Mouse (Mus musculus) limb, embryonic 10.5 days (tissue): ENCODE results near the gene Tmem102. TPM values are rescaled to one million over a fixed set of nuclear protein-coding genes. Genes with fewer than 3 reads are reported as not detected.

Experiments
- DNase-seq: peaks from one replicate; pipeline ENCODE4 v3.0.0-alpha.2; 2017; ENCODE audit warnings: low spot score
- H3K27ac ChIP-seq: fragments of 300-500 bp; sonication (generic); 2 replicates; pipeline ENCODE4 v1.5.1; 2016; ENCODE audit warnings: mild to moderate bottlenecking
- H3K27me3 ChIP-seq: fragments of 300-500 bp; sonication (generic); 2 replicates; pipeline ENCODE4 v1.6.1; 2016; ENCODE audit warnings: low read depth, mild to moderate bottlenecking; ENCODE audit not compliant: poor library complexity, severe bottlenecking
- H3K36me3 ChIP-seq: fragments of 300-500 bp; sonication (generic); 2 replicates; pipeline ENCODE4 v1.6.1; 2016; ENCODE audit warnings: mild to moderate bottlenecking, moderate library complexity
- H3K4me1 ChIP-seq: fragments of 300-500 bp; sonication (generic); 2 replicates; pipeline ENCODE4 v1.6.1; 2016
- H3K4me3 ChIP-seq: fragments of 300-500 bp; sonication (generic); 2 replicates; pipeline ENCODE4 v1.5.1; 2016; ENCODE audit warnings: mild to moderate bottlenecking, moderate library complexity
- H3K9me3 ChIP-seq: fragments of 300-500 bp; sonication (generic); replicated peaks from 2 replicates; pipeline ENCODE4 v1.6.1; 2016; ENCODE audit warnings: mild to moderate bottlenecking
- WGBS: fragments of 180-500 bp; shearing (Covaris S2); methylation state at CpG from one replicate; pipeline ENCODE4 v1.1.7; 2016; 5-methylcytosine and 5-hydroxymethylcytosine counted together
- polyA plus RNA-seq: library from polyadenylated mRNA; unstranded; fragments of >200 nt; fragmentation: Nextera tagmentation; extraction: Ambion mirVana; gene quantifications from 2 replicates; pipeline ENCODE4 v1.2.1, GENCODE M21; 2016

Gene Tmem102
- polyA plus RNA-seq, 1 experiment from 2014 or later, result 1.4 TPM

DNA sequence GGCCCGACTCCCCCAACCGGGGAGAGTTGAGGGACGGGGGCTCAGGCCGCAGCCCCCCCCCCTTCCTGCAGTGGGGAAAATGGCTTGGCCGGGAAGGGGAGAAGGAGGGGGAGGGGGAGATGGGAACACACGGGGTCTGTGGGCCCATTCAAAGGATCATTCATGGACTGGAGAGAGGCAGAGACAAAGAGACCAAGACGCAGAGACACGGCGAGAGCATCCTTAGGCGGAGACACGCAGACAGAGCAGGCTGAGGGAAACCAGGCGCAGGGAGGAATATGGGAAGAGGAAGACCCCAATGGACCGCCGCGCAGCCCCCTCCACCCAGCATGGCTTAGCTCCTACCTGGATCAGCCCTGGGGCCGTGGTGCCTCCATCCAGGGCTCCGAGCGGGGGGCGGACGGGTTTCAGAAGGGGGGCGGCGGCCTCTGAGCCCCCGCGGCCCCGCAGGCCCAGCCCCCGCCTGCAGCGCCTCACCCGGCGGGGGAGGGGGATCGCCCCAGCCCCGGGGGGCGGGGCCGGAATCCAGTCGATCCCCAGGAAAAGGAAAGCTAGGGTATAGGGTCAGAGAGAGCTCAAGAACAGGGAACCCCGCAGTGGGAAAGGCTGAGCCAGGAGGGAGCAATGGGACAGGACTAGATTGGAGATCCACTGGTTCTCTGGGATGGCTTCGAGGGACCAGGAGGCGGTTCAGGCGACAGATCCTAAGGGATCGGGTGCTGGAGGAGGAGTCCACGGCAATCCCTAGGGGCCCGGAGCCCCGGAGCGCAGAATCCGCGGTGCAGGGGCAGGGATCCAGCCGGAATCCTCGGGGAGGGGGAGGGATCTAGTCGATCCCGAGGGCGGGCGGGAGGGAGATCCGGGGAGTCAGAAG lies 31.5 kb upstream of the Tmem102 start:
- peaks cover 53% of the 10 kb centered on the region for H3K4me1 ChIP-seq
- DNase-seq, result peak; percentile 68
- peak overlapping the region; percentile 72 for H3K4me3 ChIP-seq
- H3K27ac ChIP-seq, result peak overlapping the region; percentile 88
- peaks cover 17% of the 10 kb centered on the region for H3K36me3 ChIP-seq
- H3K9me3 ChIP-seq, result no peaks in the 10 kb centered on the region
- peaks cover 52% of the 10 kb centered on the region for H3K27me3 ChIP-seq
- WGBS, result 1% methylated on average over 52 of the region's 52 CpGs

DNA sequence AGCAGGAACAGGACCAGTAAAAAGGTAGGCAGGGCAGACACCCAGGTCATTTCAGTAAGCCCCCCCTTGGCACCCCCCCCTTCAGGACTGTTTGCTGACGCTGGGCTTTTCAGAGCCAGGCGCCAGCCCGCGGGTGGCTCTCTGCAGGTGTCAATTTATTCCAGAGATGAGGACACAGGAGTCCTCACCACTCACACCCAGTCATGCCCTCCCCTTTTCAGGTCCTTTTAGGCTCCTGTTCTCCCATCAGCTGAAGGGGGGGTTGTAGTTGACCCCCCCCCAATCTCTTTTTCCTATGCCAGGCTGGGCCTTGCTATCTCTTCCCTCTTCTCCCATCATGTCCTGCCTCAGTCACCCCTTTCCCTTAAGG lies 30.5 kb upstream of the Tmem102 start:
- Histone ChIP-seq H3K27ac (peak overlapping the region; percentile 12; the same call in 1 of the 2 replicates), H3K27me3 (peaks cover 53% of the 10 kb centered on the region), H3K4me3 (peak overlapping the region; percentile 72), H3K36me3 (peaks cover 19% of the 10 kb centered on the region), H3K9me3 (no peaks in the 10 kb centered on the region), H3K4me1 (peaks cover 58% of the 10 kb centered on the region)
- 3% methylated on average over 4 of the region's 4 CpGs for WGBS
- no peak for DNase-seq

DNA sequence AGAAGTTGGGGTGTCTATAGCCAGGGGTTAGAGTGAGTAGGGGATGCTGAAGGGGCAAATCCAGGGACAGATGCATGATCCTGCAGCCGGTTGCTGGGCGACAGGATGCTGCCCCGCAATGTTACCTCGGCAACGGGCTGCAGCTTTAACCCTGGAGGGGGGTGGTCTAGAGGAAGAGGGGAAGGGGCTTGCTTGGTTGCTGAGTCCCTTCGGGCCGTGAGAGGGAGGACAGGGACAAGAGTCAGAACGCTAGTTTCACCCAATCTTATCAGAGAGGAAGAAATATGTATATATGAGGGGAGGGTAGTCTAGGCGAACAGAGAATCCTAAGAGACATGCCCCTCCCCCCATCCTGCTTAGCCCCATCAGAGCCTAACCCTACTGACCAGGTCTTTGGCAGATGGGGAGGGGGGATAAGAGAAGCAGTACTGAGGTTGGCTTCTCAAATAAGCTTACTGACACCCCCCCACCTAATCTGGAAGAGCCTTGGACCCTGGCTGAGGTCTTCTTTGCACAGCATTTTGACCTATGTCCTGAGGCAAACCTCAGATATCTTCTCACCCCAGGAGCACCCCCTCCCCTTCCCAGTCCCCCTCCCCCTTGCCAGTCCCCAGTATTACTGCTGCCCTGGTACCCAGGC lies 30.0 kb upstream of the Tmem102 start:
- WGBS, result 5% methylated on average over 9 of the region's 9 CpGs
- H3K27me3 ChIP-seq, result peaks cover 53% of the 10 kb centered on the region
- peak overlapping the region; percentile 72 for H3K4me3 ChIP-seq
- H3K27ac ChIP-seq, result 0 out of 2 replicates have a peak overlapping the region, but pooled peaks have one; percentile 12
- H3K9me3 ChIP-seq, result no peaks in the 10 kb centered on the region
- peaks cover 19% of the 10 kb centered on the region for H3K36me3 ChIP-seq
- H3K4me1 ChIP-seq, result peaks cover 61% of the 10 kb centered on the region
- peak; percentile 64 for DNase-seq

DNA sequence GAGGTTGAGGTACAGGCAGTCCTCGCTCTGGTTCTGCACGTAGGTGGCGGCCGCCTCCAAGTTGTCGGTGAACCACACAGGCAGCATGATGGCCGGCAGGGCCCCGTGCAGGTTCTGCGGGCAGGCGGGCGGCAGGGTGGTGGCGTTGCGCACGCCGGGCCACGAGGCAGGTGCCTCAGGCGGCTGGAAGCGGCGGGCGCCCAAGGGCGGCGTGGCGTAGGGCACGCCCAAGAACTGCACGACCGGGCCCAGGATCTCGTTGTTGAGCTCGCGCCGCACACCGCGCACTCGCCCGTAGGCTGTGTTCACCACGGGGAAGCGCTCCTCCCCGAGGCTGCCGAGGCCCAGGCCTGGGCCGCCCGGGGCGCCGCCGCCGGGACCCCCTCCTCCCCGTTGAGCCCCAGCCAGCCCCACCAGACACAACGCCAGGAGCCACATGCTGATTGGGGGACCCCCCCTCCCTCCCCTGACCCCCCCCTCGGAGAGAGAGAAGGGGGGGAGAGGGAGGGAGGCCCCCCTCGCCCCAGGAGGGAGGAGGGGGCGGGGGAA lies 28.7 kb upstream of the Tmem102 start:
- H3K36me3 ChIP-seq, result peaks cover 21% of the 10 kb centered on the region
- peak overlapping the region; percentile 80 for H3K27ac ChIP-seq
- 7% methylated on average over 40 of the region's 48 CpGs for WGBS
- peaks cover 60% of the 10 kb centered on the region for H3K4me1 ChIP-seq
- H3K9me3 ChIP-seq, result no peaks in the 10 kb centered on the region
- H3K4me3 ChIP-seq, result peak overlapping the region; percentile 72
- peak; percentile 56 for DNase-seq
- peaks cover 53% of the 10 kb centered on the region for H3K27me3 ChIP-seq

DNA sequence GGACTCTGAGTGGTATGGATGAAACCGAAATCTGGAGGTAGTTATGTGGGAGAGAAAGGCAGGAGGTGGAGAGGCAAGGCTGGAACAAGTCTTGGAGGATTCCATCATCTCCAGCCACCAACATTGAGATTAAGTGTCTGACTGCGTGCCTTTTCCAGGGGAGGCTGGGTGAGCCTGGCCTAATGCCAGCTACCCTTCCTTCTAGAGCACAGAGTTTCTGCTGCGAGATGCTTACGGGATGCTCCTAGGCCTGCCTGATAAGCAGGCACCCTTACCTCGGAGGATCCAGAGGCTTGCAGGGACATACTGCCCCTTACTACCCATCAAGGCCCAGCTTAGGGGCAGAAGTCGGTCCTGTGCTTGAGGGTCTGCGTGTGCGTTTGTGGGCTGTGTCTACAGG lies 28.1 kb upstream of the Tmem102 start:
- Histone ChIP-seq H3K36me3 (peaks cover 24% of the 10 kb centered on the region), H3K9me3 (no peaks in the 10 kb centered on the region), H3K27me3 (peaks cover 53% of the 10 kb centered on the region), H3K4me1 (peaks cover 62% of the 10 kb centered on the region), H3K27ac (peak overlapping the region; percentile 80), H3K4me3 (peak overlapping the region; percentile 72)
- DNase-seq, result no peak
- 59% methylated on average over 8 of the region's 8 CpGs for WGBS

DNA sequence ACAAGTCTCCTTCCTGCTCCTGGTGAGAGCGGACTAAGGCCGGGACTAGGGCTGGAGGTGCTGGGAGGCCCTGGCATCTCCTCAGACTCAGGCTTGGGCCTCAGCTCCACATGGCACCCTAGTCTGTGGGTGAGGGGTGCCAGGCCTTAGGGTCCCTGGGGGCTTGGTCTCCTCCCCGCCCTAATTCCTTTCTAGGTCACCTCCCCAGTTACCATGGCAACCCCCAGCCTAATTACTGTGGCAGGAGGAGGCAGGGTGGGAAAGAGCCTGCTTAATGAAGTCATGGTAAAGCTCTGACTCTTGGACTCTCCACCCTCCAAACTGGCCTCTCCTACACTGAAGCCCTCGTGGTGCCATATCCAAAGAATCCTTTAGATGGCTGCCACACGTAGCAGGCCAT lies 23.4 kb upstream of the Tmem102 start:
- WGBS, result 75% methylated on average over 5 of the region's 5 CpGs
- Histone ChIP-seq H3K27ac (peak overlapping the region; percentile 61), H3K4me1 (peaks cover 33% of the 10 kb centered on the region), H3K9me3 (peaks cover 4% of the 10 kb centered on the region; the same call in 1 of the 2 replicates), H3K27me3 (peaks cover 20% of the 10 kb centered on the region), H3K4me3 (peak overlapping the region; percentile 15; the same call in 1 of the 2 replicates), H3K36me3 (peaks cover 61% of the 10 kb centered on the region)
- DNase-seq, result no peak

DNA sequence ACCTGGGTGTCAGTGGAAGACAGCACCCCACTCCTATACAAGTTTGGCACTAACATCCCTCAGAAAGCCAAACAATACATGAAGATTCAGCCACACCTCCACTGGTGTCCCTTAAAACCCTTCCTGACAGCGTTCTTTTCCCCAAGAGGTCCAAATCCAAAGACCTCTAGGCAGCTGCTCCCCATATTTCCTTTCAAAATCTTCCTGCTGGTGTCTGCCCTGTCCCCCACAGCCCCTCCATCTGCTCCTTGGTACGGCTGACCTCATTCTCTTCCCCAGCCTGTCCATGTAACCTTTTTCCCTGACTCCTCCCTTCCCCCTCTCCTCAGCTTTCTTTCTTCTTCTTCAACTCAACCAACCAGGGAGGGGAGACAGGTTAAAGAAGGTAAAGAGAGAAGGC lies 18.0 kb upstream of the Tmem102 start:
- Histone ChIP-seq H3K9me3 (peaks cover 4% of the 10 kb centered on the region; the same call in 1 of the 2 replicates), H3K27me3 (no peaks in the 10 kb centered on the region), H3K4me1 (peaks cover 12% of the 10 kb centered on the region), H3K27ac (no peak overlapping the region), H3K36me3 (peaks cover 38% of the 10 kb centered on the region), H3K4me3 (no peak overlapping the region)
- WGBS, result 82% methylated on average over 2 of the region's 2 CpGs
- DNase-seq, result no peak

DNA sequence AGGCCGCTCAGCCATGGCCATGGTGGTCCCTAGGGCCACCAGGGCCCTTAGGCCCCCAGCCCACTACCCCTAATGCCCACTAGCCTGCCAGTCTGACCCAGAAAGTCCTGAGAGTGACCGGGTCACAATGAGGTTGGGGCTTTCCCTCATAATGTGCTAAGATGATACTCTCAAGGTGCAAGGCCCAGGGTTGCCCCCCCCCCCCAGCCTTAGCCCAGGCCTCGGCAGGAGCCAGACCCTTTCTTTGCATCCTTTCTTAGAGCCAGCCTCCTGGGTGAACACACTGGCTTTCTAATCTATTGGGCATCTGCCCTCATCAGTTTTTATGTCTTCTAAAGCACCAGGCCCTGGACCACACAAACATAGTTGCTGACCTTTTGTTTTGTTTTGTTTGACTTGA lies 16.7 kb upstream of the Tmem102 start, which contains the start of gene Spem1:
Gene Spem1, minus strand, starts transcription at position 101 of the 400 bp plus-strand sequence.
- 85% methylated on average over 3 of the region's 3 CpGs for WGBS
- H3K9me3 ChIP-seq, result peaks cover 4% of the 10 kb centered on the region; the same call in 1 of the 2 replicates
- peaks cover 9% of the 10 kb centered on the region for H3K4me1 ChIP-seq
- peaks cover 24% of the 10 kb centered on the region for H3K36me3 ChIP-seq
- no peak within 1 kb of the TSS for H3K4me3 ChIP-seq
- no peak for DNase-seq
- no peak within 1 kb of the TSS for H3K27ac ChIP-seq
- H3K27me3 ChIP-seq, result no peaks in the 10 kb centered on the region

DNA sequence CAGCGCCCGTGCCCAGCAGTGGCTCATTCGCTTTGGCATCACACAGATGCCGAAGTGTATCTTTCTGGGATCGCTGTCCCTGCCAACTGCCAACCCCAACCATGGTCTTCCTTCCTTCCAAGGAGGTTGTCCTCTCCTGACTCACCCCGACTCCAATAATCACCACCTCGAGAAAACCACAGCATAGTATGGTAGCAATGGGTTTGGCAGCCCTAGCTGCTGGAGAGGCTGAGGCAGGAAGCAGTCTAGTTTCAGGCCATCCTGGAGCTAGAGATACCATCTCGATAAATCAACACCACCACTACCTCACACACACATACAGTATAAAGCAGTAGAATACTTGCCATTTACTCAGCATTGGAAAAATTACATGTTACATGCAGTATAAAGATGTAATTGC lies 13.4 kb upstream of the Tmem102 start:
- H3K36me3 ChIP-seq, result no peaks in the 10 kb centered on the region
- H3K9me3 ChIP-seq, result no peaks in the 10 kb centered on the region
- H3K4me3 ChIP-seq, result no peak overlapping the region
- DNase-seq, result no peak
- H3K27me3 ChIP-seq, result no peaks in the 10 kb centered on the region
- peaks cover 4% of the 10 kb centered on the region; the same call in 1 of the 2 replicates for H3K4me1 ChIP-seq
- H3K27ac ChIP-seq, result no peak overlapping the region
- 89% methylated on average over 8 of the region's 8 CpGs for WGBS

DNA sequence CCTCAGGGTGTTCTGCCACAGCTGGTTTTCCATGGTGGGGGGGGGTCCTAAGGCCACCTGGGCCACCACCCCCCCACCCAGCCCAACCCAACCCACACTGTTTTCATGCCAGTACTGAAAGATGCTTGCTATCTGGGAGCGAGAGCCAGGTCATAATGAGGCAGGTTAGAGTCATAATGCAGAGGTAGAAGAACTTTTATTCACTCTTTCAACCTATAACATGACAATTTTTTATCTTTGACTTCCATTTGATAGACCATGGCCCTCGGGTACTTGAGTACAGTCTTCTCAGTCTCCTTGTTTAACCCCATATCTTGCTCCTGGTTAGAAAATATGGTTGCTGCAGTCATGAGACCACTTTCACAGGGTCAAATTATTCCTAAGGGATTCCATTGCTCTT lies 12.9 kb upstream of the Tmem102 start, which contains the start of gene Spem2:
Gene Spem2, minus strand, starts transcription at position 101 of the 400 bp plus-strand sequence.
- H3K36me3 ChIP-seq, result no peaks in the 10 kb centered on the region
- no peaks in the 10 kb centered on the region for H3K9me3 ChIP-seq
- WGBS, result 89% methylated on average over 2 of the region's 2 CpGs
- no peaks in the 10 kb centered on the region for H3K4me1 ChIP-seq
- no peak within 1 kb of the TSS for H3K4me3 ChIP-seq
- H3K27ac ChIP-seq, result no peak within 1 kb of the TSS
- H3K27me3 ChIP-seq, result no peaks in the 10 kb centered on the region
- no peak for DNase-seq

DNA sequence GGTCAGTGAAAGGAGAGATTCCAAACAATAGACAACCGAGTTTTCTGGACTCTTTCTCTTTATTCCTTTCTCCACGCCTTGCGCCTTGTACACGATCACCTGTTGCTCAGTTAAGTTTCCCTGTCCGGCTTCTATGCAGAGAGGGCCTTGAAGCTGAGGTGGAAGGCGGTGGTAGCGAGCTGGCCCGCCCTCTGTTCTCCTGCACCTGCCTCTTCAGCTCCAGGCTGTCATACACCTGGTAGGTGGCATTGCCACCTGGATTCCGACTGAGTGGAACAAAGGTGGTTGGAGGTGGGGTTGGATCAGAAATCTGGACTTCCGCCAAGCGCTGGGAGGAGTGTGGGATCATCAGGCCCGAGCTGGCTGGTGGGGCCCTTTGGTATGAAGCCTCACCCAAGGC lies 11.1 kb upstream of the Tmem102 start:
- H3K27me3 ChIP-seq, result no peaks in the 10 kb centered on the region
- no peaks in the 10 kb centered on the region for H3K9me3 ChIP-seq
- no peaks in the 10 kb centered on the region for H3K4me1 ChIP-seq
- DNase-seq, result no peak
- no peaks in the 10 kb centered on the region for H3K36me3 ChIP-seq
- no peak overlapping the region for H3K4me3 ChIP-seq
- no peak overlapping the region for H3K27ac ChIP-seq
- 95% methylated on average over 12 of the region's 12 CpGs for WGBS

DNA sequence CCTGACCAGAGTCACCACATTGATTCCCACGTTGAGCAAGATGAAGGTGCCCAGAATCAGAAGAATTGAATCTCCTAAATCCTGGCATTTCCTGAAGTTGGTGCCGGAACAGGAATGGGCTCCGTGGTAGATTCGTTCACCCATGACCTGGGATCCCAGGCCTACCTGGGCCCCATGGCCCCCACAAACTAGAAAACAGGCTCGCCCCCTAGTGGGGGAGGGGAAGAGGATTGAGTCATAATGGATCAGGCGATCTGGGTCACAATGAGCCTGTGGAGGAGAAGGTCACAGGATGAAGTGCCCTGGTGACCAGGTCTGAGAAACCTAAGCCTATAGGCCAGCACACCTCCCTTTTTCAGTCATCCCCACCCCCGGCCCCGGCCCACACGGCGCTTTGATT lies 9.7 kb upstream of the Tmem102 start, which contains the start of gene Gm39566:
Gene Gm39566, minus strand, starts transcription at position 144 of the 400 bp plus-strand sequence.
- Histone ChIP-seq H3K36me3 (no peaks in the 10 kb centered on the region), H3K4me1 (no peaks in the 10 kb centered on the region), H3K27me3 (no peaks in the 10 kb centered on the region), H3K4me3 (no peak within 1 kb of the TSS), H3K9me3 (no peaks in the 10 kb centered on the region), H3K27ac (no peak within 1 kb of the TSS)
- DNase-seq, result no peak
- 57% methylated on average over 10 of the region's 10 CpGs for WGBS

DNA sequence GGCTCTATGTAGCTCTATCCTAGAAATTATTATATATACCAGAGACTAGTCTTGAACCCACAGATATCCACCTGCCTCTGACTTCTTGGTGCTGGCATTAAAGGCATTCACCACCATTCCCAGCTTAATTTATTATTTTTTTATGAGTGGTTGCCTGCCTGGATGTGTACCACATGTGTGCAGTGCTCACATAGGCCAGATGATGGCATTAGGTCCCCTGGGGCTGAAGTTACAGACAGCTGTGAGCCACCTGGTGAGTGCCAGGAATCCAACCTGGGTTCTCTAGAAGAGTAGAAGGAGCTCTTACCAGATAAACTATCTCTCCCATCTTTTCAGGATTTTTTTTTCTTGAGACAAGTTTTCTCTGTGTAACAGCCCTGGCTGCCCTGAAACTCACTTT lies 4.9 kb upstream of the Tmem102 start:
- no peaks in the 10 kb centered on the region for H3K9me3 ChIP-seq
- no peak overlapping the region for H3K4me3 ChIP-seq
- no peaks in the 10 kb centered on the region for H3K36me3 ChIP-seq
- no peak overlapping the region for H3K27ac ChIP-seq
- H3K4me1 ChIP-seq, result no peaks in the 10 kb centered on the region
- H3K27me3 ChIP-seq, result peaks cover 29% of the 10 kb centered on the region
- no peak for DNase-seq
